Mouse (Mus musculus): ENCODE measurements around the gene Ube2o. TPM values are rescaled to one million over a fixed set of nuclear protein-coding genes. Genes with fewer than 3 reads are reported as not detected.

Gene Ube2o
- total and polyA plus RNA-seq, 2 experiments from 2014 or later: 5.2 to 34.8 TPM

DNA sequence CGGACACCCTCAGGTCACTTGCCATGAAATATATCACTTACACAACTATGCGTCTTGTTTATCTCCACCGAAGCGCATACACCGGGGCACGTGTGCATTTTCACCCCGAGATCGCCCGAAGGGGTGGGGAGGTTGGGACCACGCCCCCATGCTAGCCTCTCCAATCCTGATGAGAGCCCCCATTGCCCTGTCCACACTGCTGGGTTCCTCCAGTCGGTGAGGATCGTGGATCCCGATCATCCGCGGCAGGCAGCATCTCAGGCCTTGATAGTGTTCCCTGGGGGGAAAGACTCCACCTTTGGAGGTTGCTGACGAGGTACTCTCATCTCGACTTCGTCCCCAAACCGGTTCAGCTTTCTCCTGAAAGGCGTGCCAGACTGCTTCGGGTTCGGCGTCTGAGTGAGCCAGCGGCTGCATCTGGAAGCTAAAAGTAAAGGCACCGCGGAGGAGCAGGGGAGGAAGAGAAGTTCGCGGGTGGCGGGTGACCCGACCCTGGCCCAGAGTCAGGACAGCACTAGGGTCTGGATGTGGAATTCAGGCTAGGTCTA, 48.9 kb downstream of the Ube2o start:
- WGBS: under 1% methylated on average over 30 of the region's 30 CpGs
- H3K36me3 ChIP-seq (replicated peaks; ENCODE audit: control insufficient read depth, insufficient read depth, low read length): no peaks in the 10 kb centered on the region
- no peaks in the 10 kb centered on the region for H3K9me3 ChIP-seq (replicated peaks; ENCODE audit: control insufficient read depth, low read length)
- TF ChIP-seq CTCF (IDR thresholded peaks at IDR 0.05; ENCODE audit: low read depth): no peak
- TF ChIP-seq EP300 (IDR thresholded peaks at IDR 0.05; ENCODE audit: low read depth): no peak
- peak overlapping the region; percentile 59 for H3K4me3 ChIP-seq (ENCODE audit: low read depth, low read length)
- ATAC-seq (ENCODE audit: insufficient read depth, low read depth) (no peak), DNase-seq (ENCODE audit: low spot score) (no peak)
- peak overlapping the region; percentile 66 for H3K27ac ChIP-seq (ENCODE audit: low read depth)
- peaks cover 29% of the 10 kb centered on the region for H3K4me1 ChIP-seq (ENCODE audit: control insufficient read depth, insufficient read depth)
- H3K9ac ChIP-seq (replicated peaks; ENCODE audit: low read depth, low read length): peak overlapping the region; percentile 56
- H3K27me3 ChIP-seq (ENCODE audit: control insufficient read depth, insufficient read depth, low read length): peaks cover 57% of the 10 kb centered on the region
- H3K4me2 ChIP-seq (ENCODE audit: low read depth, low read length): peak overlapping the region; percentile 91

DNA sequence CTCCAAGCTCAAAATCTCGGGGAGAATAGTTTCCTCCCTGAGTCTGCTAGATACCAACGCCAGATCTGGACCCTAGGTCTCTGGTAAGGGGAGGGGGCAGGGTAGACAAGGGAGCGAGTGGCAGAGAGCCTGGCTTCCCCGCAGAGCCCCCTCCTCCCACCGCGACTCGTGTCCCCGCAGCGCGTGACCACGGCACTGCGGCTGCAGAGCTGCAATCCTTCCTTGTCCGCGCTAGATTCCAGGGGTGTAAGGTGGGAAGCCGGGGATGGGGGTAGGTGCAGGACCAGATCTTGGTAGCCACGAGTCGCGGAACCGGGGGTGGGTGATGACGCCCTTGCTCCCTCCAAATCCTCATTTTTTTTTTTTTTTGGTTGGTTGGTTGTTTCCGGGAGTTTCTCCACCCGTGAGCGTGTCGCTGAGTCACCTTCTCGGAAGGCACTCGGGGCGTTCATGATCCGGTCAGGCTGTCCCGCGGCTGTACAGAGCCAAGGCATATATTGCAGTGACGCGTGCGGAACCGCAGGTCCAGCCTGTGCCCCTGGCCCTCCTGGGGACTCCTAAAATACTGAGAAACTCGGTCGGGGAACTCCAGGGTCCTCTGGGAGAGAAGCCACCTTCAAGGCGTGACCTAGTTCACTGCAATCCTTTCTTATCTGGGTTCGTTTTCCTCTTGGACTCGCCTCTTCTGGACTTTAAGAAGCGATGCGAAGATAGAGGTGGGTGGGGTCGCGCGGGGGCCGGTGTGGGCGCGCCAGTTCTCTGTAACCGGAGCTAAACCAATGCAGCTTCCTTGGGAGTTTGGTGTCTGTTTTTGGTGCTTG, 49.7 kb downstream of the Ube2o start:
- 3% methylated on average over 48 of the region's 48 CpGs for WGBS
- Histone ChIP-seq H3K9me3 (replicated peaks; ENCODE audit: control insufficient read depth, low read length) (no peaks in the 10 kb centered on the region), H3K27ac (ENCODE audit: low read depth) (no peak overlapping the region), H3K4me2 (ENCODE audit: low read depth, low read length) (peak overlapping the region; percentile 91), H3K4me1 (ENCODE audit: control insufficient read depth, insufficient read depth) (peaks cover 25% of the 10 kb centered on the region), H3K36me3 (replicated peaks; ENCODE audit: control insufficient read depth, insufficient read depth, low read length) (no peaks in the 10 kb centered on the region), H3K9ac (replicated peaks; ENCODE audit: low read depth, low read length) (peak overlapping the region; percentile 56; the same call in 1 of the 2 replicates), H3K4me3 (ENCODE audit: low read depth, low read length) (peak overlapping the region; percentile 59), H3K27me3 (ENCODE audit: control insufficient read depth, insufficient read depth, low read length) (peaks cover 57% of the 10 kb centered on the region)
- DNase-seq (ENCODE audit: low spot score): no peak
- ATAC-seq (ENCODE audit: insufficient read depth, low read depth): no peak
- no peak for TF ChIP-seq EP300 (IDR thresholded peaks at IDR 0.05; ENCODE audit: low read depth)
- no peak for TF ChIP-seq CTCF (IDR thresholded peaks at IDR 0.05; ENCODE audit: low read depth)

DNA sequence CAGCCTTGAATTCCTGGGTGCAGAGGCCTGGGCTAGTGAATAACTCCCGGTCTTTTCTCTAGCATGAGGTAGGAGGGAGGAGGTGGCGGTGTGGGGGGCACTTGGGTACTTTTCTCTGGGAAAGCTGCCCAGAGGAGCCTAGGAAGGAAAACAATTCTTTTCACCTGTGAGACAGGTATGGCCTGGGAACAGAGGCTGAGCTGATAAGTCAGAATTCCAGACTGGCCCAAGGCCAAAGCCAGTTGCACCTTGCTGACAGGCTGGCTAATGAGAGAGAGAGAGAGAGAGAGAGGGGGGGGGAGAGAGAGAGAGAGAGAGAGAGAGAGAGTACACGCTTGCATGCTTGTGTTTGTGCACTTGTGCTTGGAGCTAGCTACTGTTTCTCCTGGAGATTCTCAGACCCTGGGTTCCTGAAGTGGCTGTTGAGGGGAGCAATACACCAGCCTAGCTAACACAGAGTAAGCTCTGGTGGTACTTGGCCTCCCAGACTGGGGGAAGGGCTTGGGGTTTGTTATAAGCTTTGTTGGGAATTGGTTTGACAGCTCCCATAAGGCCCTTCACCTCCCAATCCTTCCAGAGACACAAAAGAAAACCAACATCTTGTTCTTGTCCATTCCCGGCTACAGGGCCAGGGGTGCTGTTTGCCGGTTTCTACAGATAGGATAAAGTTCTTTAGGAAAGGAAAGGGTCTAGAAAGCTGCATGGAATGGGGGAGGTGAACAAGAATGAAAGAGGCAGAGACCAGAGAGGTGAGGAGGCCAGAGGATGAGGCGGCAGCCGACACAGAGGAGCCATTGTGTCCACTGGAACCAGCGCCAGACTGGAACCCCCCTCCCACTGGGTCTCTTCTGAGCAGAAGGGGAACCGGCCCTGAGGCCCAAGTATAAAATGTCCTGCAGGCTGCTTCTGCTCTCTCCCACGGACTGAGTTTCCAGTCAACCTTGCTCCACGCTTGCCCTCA, 50.8 kb downstream of the Ube2o start, which contains the start of gene Sphk1:
Sphk1 (plus strand) TSS at position 739 of the 961 bp plus-strand sequence.
- Histone ChIP-seq H3K9me3 (replicated peaks; ENCODE audit: control insufficient read depth, low read length) (no peaks in the 10 kb centered on the region), H3K9ac (replicated peaks; ENCODE audit: low read depth, low read length) (peak within 1 kb of the TSS; percentile 56; the same call in 1 of the 2 replicates), H3K4me3 (ENCODE audit: low read depth, low read length) (peak within 1 kb of the TSS; percentile 59), H3K4me1 (ENCODE audit: control insufficient read depth, insufficient read depth) (peaks cover 24% of the 10 kb centered on the region), H3K4me2 (ENCODE audit: low read depth, low read length) (peak within 1 kb of the TSS; percentile 91), H3K27ac (ENCODE audit: low read depth) (no peak within 1 kb of the TSS), H3K27me3 (ENCODE audit: control insufficient read depth, insufficient read depth, low read length) (peaks cover 55% of the 10 kb centered on the region), H3K36me3 (replicated peaks; ENCODE audit: control insufficient read depth, insufficient read depth, low read length) (no peaks in the 10 kb centered on the region)
- DNase-seq (ENCODE audit: low spot score) (no peak), ATAC-seq (ENCODE audit: insufficient read depth, low read depth) (no peak)
- TF ChIP-seq EP300 (IDR thresholded peaks at IDR 0.05; ENCODE audit: low read depth) (no peak), CTCF (IDR thresholded peaks at IDR 0.05; ENCODE audit: low read depth) (no peak)
- WGBS: 47% methylated on average over 11 of the region's 11 CpGs

DNA sequence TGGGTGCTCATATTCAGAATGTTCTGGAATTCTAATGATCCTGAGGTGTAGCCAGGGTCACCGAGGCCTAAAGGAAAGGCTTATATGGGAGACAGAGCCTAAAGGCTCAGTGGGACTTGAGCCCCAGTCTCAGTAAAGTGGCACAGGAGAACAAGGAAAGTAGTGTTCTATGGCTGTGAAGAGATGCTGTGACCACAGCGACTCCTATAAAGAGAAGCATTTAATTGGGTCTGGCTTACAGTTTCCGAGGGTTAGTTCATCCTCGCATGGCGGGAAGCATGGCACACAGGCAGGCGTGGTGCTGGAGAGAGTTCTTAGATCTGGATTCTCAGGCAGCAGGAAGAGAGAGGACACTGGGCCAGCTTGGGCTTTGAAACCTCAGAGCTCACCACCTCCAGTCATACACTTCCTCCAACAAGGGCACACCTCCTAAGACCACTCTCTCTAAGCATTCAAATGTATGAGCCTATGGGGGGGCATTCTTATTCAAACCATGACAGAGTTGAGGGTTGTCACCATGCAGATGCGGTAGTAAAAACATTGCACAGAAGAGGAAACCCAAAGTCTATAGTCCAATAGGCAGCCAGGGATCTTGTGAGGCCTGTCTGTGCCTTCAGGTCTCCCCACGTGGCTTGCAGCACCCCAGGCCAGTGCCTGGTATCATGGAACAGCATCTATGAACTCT, 52.5 kb downstream of the Ube2o start:
- ATAC-seq (ENCODE audit: insufficient read depth, low read depth) (no peak), DNase-seq (ENCODE audit: low spot score) (no peak)
- 84% methylated on average over 8 of the region's 8 CpGs for WGBS
- TF ChIP-seq EP300 (IDR thresholded peaks at IDR 0.05; ENCODE audit: low read depth) (no peak), CTCF (IDR thresholded peaks at IDR 0.05; ENCODE audit: low read depth) (no peak)
- H3K4me3 ChIP-seq (ENCODE audit: low read depth, low read length): no peak overlapping the region
- H3K9me3 ChIP-seq (replicated peaks; ENCODE audit: control insufficient read depth, low read length): no peaks in the 10 kb centered on the region
- no peak overlapping the region for H3K4me2 ChIP-seq (ENCODE audit: low read depth, low read length)
- H3K27me3 ChIP-seq (ENCODE audit: control insufficient read depth, insufficient read depth, low read length): peaks cover 42% of the 10 kb centered on the region
- no peak overlapping the region for H3K27ac ChIP-seq (ENCODE audit: low read depth)
- no peaks in the 10 kb centered on the region for H3K36me3 ChIP-seq (replicated peaks; ENCODE audit: control insufficient read depth, insufficient read depth, low read length)
- no peak overlapping the region for H3K9ac ChIP-seq (replicated peaks; ENCODE audit: low read depth, low read length)
- peaks cover 28% of the 10 kb centered on the region for H3K4me1 ChIP-seq (ENCODE audit: control insufficient read depth, insufficient read depth)

Data from heart, postnatal 0 days (tissue).